Comparison of ENCODE assay signal across 25 mouse cellular contexts in the genomic region with DNA sequence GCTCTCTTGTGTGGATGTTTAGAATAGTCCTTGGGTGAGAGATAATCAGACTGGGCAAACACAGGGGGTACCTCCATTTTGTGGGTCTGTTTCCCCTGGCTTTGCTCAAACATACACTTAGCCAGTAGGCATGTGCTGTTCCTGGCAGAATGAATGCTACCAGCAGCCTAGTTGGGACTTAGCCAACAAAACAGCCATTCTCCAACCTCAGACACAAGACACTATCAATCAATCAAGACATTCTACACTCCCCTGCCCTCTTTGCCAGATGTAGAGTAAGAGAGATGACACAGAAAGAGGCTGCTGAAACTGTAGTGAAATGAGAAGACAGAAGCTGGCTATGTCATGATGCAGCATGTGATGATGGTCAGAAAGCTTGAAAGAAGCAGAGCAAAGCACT. TPM values are rescaled to one million over a fixed set of nuclear protein-coding genes. Genes with fewer than 3 reads are reported as not detected.
DNase-seq lines count a peak whose midpoint lies in the region; ATAC-seq lines count a peak whose summit lies in the region.
"Had no signal": no experiment of that assay in that cellular context is flagged by ENCODE, and none has a peak within 500 bp of the region (broad histone marks: within the 10 kb centered on the region; RNA-seq: fewer than 3 reads in every experiment).

No protein-coding gene starts in this region.

- H3K4me3 ChIP-seq in forebrain, embryonic 16.5 days (replicated peaks; ENCODE audit: low read length) = no peak overlapping the region
- H3K4me3 ChIP-seq in forebrain, embryonic 14.5 days (ENCODE audit: low read depth, low read length) = no peak overlapping the region
- no peak overlapping the region for H3K4me3 ChIP-seq in midbrain, embryonic 11.5 days (ENCODE audit: low read depth, low read length)
- no peak overlapping the region for H3K4me3 ChIP-seq in midbrain, embryonic 15.5 days
- H3K4me3 ChIP-seq in neural tube, embryonic 15.5 days (replicated peaks) = no peak overlapping the region
- H3K4me3 ChIP-seq: embryonic facial prominence, embryonic 12.5 days; erythroblast, embryonic 14.5 days; forebrain, embryonic 13.5 days; left cerebral cortex, adult 2 months; liver, embryonic 13.5 days; megakaryocyte, embryonic 14.5 days had no signal

- H3K4me2 ChIP-seq in forebrain, embryonic 16.5 days (ENCODE audit: low read length) = no peak overlapping the region
- H3K4me2 ChIP-seq in forebrain, embryonic 14.5 days (ENCODE audit: low read length) = no peak overlapping the region
- H3K4me2 ChIP-seq in midbrain, embryonic 11.5 days = no peak overlapping the region
- no peak overlapping the region for H3K4me2 ChIP-seq in midbrain, embryonic 15.5 days
- no peak overlapping the region for H3K4me2 ChIP-seq in neural tube, embryonic 15.5 days
- H3K4me2 ChIP-seq: embryonic facial prominence, embryonic 12.5 days; forebrain, embryonic 13.5 days; heart, embryonic 11.5 days; liver, embryonic 13.5 days had no signal

- ATAC-seq in forebrain, embryonic 16.5 days = 0 out of 2 replicates have a peak, but pooled peaks have one; percentile 28
- no peak for ATAC-seq in forebrain, embryonic 14.5 days
- ATAC-seq in midbrain, embryonic 11.5 days (ENCODE audit: low FRiP score) = no peak
- no peak for ATAC-seq in midbrain, embryonic 15.5 days (replicated peaks)
- peak; percentile 51; the same call in 1 of the 2 replicates for ATAC-seq in neural tube, embryonic 15.5 days (ENCODE audit: low FRiP score)
- ATAC-seq: forebrain, embryonic 13.5 days; intestine, postnatal 0 days had no signal

- no peaks in the 10 kb centered on the region for H3K4me1 ChIP-seq in forebrain, embryonic 16.5 days (replicated peaks; ENCODE audit: control insufficient read depth, insufficient read depth, low read length)
- no peaks in the 10 kb centered on the region for H3K4me1 ChIP-seq in forebrain, embryonic 14.5 days (ENCODE audit: control insufficient read depth, insufficient read depth, low read length)
- no peaks in the 10 kb centered on the region for H3K4me1 ChIP-seq in midbrain, embryonic 11.5 days (ENCODE audit: control insufficient read depth, insufficient read depth, low read length)
- no peaks in the 10 kb centered on the region for H3K4me1 ChIP-seq in midbrain, embryonic 15.5 days
- H3K4me1 ChIP-seq in neural tube, embryonic 15.5 days = no peaks in the 10 kb centered on the region
- H3K4me1 ChIP-seq: embryonic facial prominence, embryonic 12.5 days; forebrain, embryonic 13.5 days; liver, embryonic 13.5 days had no signal

- H3K9ac ChIP-seq in forebrain, embryonic 16.5 days (replicated peaks; ENCODE audit: low read depth, low read length) = no peak overlapping the region
- no peak overlapping the region for H3K9ac ChIP-seq in forebrain, embryonic 14.5 days (ENCODE audit: low read length)
- no peak overlapping the region for H3K9ac ChIP-seq in midbrain, embryonic 11.5 days (ENCODE audit: low read length)
- H3K9ac ChIP-seq in midbrain, embryonic 15.5 days = no peak overlapping the region
- H3K9ac ChIP-seq in neural tube, embryonic 15.5 days (replicated peaks) = no peak overlapping the region
- H3K9ac ChIP-seq: embryonic facial prominence, embryonic 12.5 days; forebrain, embryonic 13.5 days; liver, embryonic 13.5 days had no signal

- H3K27ac ChIP-seq in forebrain, embryonic 16.5 days (ENCODE audit: low read length) = no peak overlapping the region
- H3K27ac ChIP-seq in forebrain, embryonic 14.5 days (ENCODE audit: low read depth, low read length) = no peak overlapping the region
- H3K27ac ChIP-seq in midbrain, embryonic 11.5 days (ENCODE audit: low read depth, low read length) = no peak overlapping the region
- no peak overlapping the region for H3K27ac ChIP-seq in midbrain, embryonic 15.5 days
- H3K27ac ChIP-seq in neural tube, embryonic 15.5 days (replicated peaks) = no peak overlapping the region
- H3K27ac ChIP-seq: embryonic facial prominence, embryonic 12.5 days; forebrain, embryonic 13.5 days; left cerebral cortex, adult 2 months; liver, embryonic 13.5 days had no signal

- H3K27me3 ChIP-seq in forebrain, embryonic 16.5 days (replicated peaks; ENCODE audit: control insufficient read depth, insufficient read depth, low read length) = no peaks in the 10 kb centered on the region
- no peaks in the 10 kb centered on the region for H3K27me3 ChIP-seq in forebrain, embryonic 14.5 days (replicated peaks; ENCODE audit: control insufficient read depth, insufficient read depth, low read length)
- H3K27me3 ChIP-seq in midbrain, embryonic 11.5 days (ENCODE audit: control insufficient read depth, insufficient read depth, low read length) = no peaks in the 10 kb centered on the region
- no peaks in the 10 kb centered on the region for H3K27me3 ChIP-seq in midbrain, embryonic 15.5 days (replicated peaks)
- H3K27me3 ChIP-seq in neural tube, embryonic 15.5 days (replicated peaks) = no peaks in the 10 kb centered on the region
- H3K27me3 ChIP-seq: embryonic facial prominence, embryonic 12.5 days; forebrain, embryonic 13.5 days; liver, embryonic 13.5 days had no signal

- DNase-seq in forebrain, embryonic 14.5 days (ENCODE audit: low spot score) = no peak
- peak; percentile 68 for DNase-seq in midbrain, embryonic 11.5 days (ENCODE audit: low spot score, missing footprints)
- peak; percentile 80 for DNase-seq in adipocyte (ENCODE audit: low spot score)
- no peak for DNase-seq in layer of hippocampus, postnatal 10 days (ENCODE audit: low spot score in 2 of 2)
- DNase-seq: adrenal gland, postnatal 36 days; cerebellum, adult 11 months; cerebellum, postnatal 14 days; gastrocnemius, postnatal 10 days; kidney, postnatal 25 days; liver, embryonic 13.5 days; lung, adult 2 months; lung, postnatal 36 days; midbrain, embryonic 14.5 days; right cerebral cortex, postnatal 25 days; spleen, adult 18-20 months had no signal

- no peaks in the 10 kb centered on the region for H3K9me3 ChIP-seq in forebrain, embryonic 16.5 days (ENCODE audit: control insufficient read depth, low read length)
- H3K9me3 ChIP-seq in forebrain, embryonic 14.5 days (replicated peaks; ENCODE audit: control insufficient read depth, low read length) = no peaks in the 10 kb centered on the region
- no peaks in the 10 kb centered on the region for H3K9me3 ChIP-seq in midbrain, embryonic 11.5 days (ENCODE audit: control insufficient read depth, low read length)
- H3K9me3 ChIP-seq in midbrain, embryonic 15.5 days = no peaks in the 10 kb centered on the region
- H3K9me3 ChIP-seq in neural tube, embryonic 15.5 days (replicated peaks) = no peaks in the 10 kb centered on the region
- H3K9me3 ChIP-seq: embryonic facial prominence, embryonic 12.5 days; forebrain, embryonic 13.5 days; liver, embryonic 13.5 days had no signal

- no peaks in the 10 kb centered on the region for H3K36me3 ChIP-seq in forebrain, embryonic 16.5 days (ENCODE audit: control insufficient read depth, insufficient read depth)
- H3K36me3 ChIP-seq in forebrain, embryonic 14.5 days (ENCODE audit: control insufficient read depth, insufficient read depth, low read length) = no peaks in the 10 kb centered on the region
- H3K36me3 ChIP-seq in midbrain, embryonic 11.5 days (ENCODE audit: control insufficient read depth, insufficient read depth, low read length) = no peaks in the 10 kb centered on the region
- no peaks in the 10 kb centered on the region for H3K36me3 ChIP-seq in midbrain, embryonic 15.5 days (replicated peaks)
- no peaks in the 10 kb centered on the region for H3K36me3 ChIP-seq in neural tube, embryonic 15.5 days
- H3K36me3 ChIP-seq: embryonic facial prominence, embryonic 12.5 days; liver, embryonic 13.5 days had no signal

RNA-seq across cellular contexts. Expression of gene Paqr8, which starts 13.1 kb away (rescaled TPM):
- polyA plus RNA-seq in forebrain, embryonic 16.5 days (2015; fragmentation: Nextera tagmentation; extraction: Ambion mirVana) = 23.8 and 26.4 TPM in 2 replicates
- polyA plus RNA-seq in forebrain, embryonic 14.5 days (2014; fragmentation: Nextera tagmentation; extraction: Ambion mirVana) = 18.7 and 23.0 TPM in 2 replicates
- 7.2 and 7.7 TPM in 2 replicates for polyA plus RNA-seq in midbrain, embryonic 11.5 days (2014; fragmentation: Nextera tagmentation; extraction: Ambion mirVana)
- 23.7 and 24.2 TPM in 2 replicates for polyA plus RNA-seq in midbrain, embryonic 15.5 days (2015; fragmentation: Nextera tagmentation; extraction: Ambion mirVana)
- polyA plus RNA-seq in neural tube, embryonic 15.5 days (2015; fragmentation: Nextera tagmentation; extraction: Ambion mirVana) = 22.4 and 25.8 TPM in 2 replicates
- total RNA-seq in layer of hippocampus, postnatal 10 days (2021) = 100 to 1,000 TPM in 1 of 2 experiments, 10 to 100 TPM in 1; 93.1 to 132 TPM

RNA-seq across cellular contexts. Expression of gene Mcm3, which starts 57.2 kb away (rescaled TPM):
- 48.3 and 51.7 TPM in 2 replicates for polyA plus RNA-seq in forebrain, embryonic 16.5 days (2015; fragmentation: Nextera tagmentation; extraction: Ambion mirVana)
- 64.0 and 79.4 TPM in 2 replicates for polyA plus RNA-seq in forebrain, embryonic 14.5 days (2014; fragmentation: Nextera tagmentation; extraction: Ambion mirVana)
- polyA plus RNA-seq in midbrain, embryonic 11.5 days (2014; fragmentation: Nextera tagmentation; extraction: Ambion mirVana) = 195 and 210 TPM in 2 replicates
- polyA plus RNA-seq in midbrain, embryonic 15.5 days (2015; fragmentation: Nextera tagmentation; extraction: Ambion mirVana) = 18.9 and 20.5 TPM in 2 replicates
- polyA plus RNA-seq in neural tube, embryonic 15.5 days (2015; fragmentation: Nextera tagmentation; extraction: Ambion mirVana) = 14.2 and 47.0 TPM in 2 replicates
- 1 to 10 TPM; 7.2 to 9.5 TPM for total RNA-seq in layer of hippocampus, postnatal 10 days (2021)

Comparison
In these comparisons a context has a peak if more than half of its experiments do, and no peak if none do; other contexts are left out.
1. ATAC-seq: peak in forebrain, embryonic 16.5 days (single experiment) and neural tube, embryonic 15.5 days (single experiment); none in forebrain, embryonic 14.5 days (single experiment), midbrain, embryonic 11.5 days (single experiment) and midbrain, embryonic 15.5 days (single experiment).
2. DNase-seq: peak in midbrain, embryonic 11.5 days (single experiment) and adipocyte (single experiment); none in forebrain, embryonic 14.5 days (single experiment) and layer of hippocampus, postnatal 10 days (0 of 2).